Mouse (Mus musculus): ENCODE data around the gene Kirrel3.
A peak's percentile ranks its signal among the peaks of the same experiment; 100 is the strongest.

Kirrel3 gene

GRCm38 (mm10) chr9:34886746-34887145 lies 401.1 kb downstream of the Kirrel3 start:
- no peak for DNase-seq (ENCODE audit: low spot score)

- no peak for DNase-seq (ENCODE audit: low spot score)
Measured at GRCm38 (mm10) chr9:34887196-34887595, 401.5 kb downstream of the Kirrel3 start.

- DNase-seq (ENCODE audit: low spot score) = no peak
Measured at GRCm38 (mm10) chr9:34888298-34888697, 402.6 kb downstream of the Kirrel3 start.

GRCm38 (mm10) chr9:34901216-34901615 lies 415.5 kb downstream of the Kirrel3 start:
- no peak for DNase-seq (ENCODE audit: low spot score)

- no peak for DNase-seq (ENCODE audit: low spot score)
Measured at GRCm38 (mm10) chr9:34901888-34902287, 416.2 kb downstream of the Kirrel3 start.

GRCm38 (mm10) chr9:34905164-34905563 lies 419.5 kb downstream of the Kirrel3 start:
- DNase-seq (ENCODE audit: low spot score) = no peak

- no peak for DNase-seq (ENCODE audit: low spot score)
Measured at GRCm38 (mm10) chr9:34908040-34908439, 422.3 kb downstream of the Kirrel3 start.

GRCm38 (mm10) chr9:34911838-34912237 lies 426.1 kb downstream of the Kirrel3 start:
- DNase-seq (ENCODE audit: low spot score) = no peak

- no peak for DNase-seq (ENCODE audit: low spot score)
Measured at GRCm38 (mm10) chr9:34912273-34912972, 426.7 kb downstream of the Kirrel3 start.

GRCm38 (mm10) chr9:34912996-34913395 lies 427.3 kb downstream of the Kirrel3 start:
- DNase-seq (ENCODE audit: low spot score) = peak; percentile 26

GRCm38 (mm10) chr9:34918976-34919375 lies 433.3 kb downstream of the Kirrel3 start:
- DNase-seq (ENCODE audit: low spot score) = no peak

GRCm38 (mm10) chr9:34920116-34920515 lies 434.4 kb downstream of the Kirrel3 start:
- DNase-seq (ENCODE audit: low spot score) = no peak

GRCm38 (mm10) chr9:34921941-34922340 lies 436.2 kb downstream of the Kirrel3 start:
- no peak for DNase-seq (ENCODE audit: low spot score)

GRCm38 (mm10) chr9:34922716-34923115 lies 437.0 kb downstream of the Kirrel3 start:
- no peak for DNase-seq (ENCODE audit: low spot score)

- no peak for DNase-seq (ENCODE audit: low spot score)
Measured at GRCm38 (mm10) chr9:34923134-34923931, 437.6 kb downstream of the Kirrel3 start.

- no peak for DNase-seq (ENCODE audit: low spot score)
Measured at GRCm38 (mm10) chr9:34925616-34926015, 439.9 kb downstream of the Kirrel3 start.

GRCm38 (mm10) chr9:34930371-34930770 lies 444.7 kb downstream of the Kirrel3 start:
- no peak for DNase-seq (ENCODE audit: low spot score)

GRCm38 (mm10) chr9:34938140-34938539 lies 452.4 kb downstream of the Kirrel3 start:
- DNase-seq (ENCODE audit: low spot score) = no peak

GRCm38 (mm10) chr9:34939621-34940020 lies 453.9 kb downstream of the Kirrel3 start:
- DNase-seq (ENCODE audit: low spot score) = no peak

- DNase-seq (ENCODE audit: low spot score) = no peak
Measured at GRCm38 (mm10) chr9:34942122-34942831, 456.6 kb downstream of the Kirrel3 start.

GRCm38 (mm10) chr9:34942996-34943395 lies 457.3 kb downstream of the Kirrel3 start:
- no peak for DNase-seq (ENCODE audit: low spot score)

GRCm38 (mm10) chr9:34945301-34945700 lies 459.6 kb downstream of the Kirrel3 start:
- DNase-seq (ENCODE audit: low spot score) = no peak

GRCm38 (mm10) chr9:34947258-34947657 lies 461.6 kb downstream of the Kirrel3 start:
- DNase-seq (ENCODE audit: low spot score) = no peak
